8 mouse cellular contexts compared by ENCODE assay signal in the genomic region with DNA sequence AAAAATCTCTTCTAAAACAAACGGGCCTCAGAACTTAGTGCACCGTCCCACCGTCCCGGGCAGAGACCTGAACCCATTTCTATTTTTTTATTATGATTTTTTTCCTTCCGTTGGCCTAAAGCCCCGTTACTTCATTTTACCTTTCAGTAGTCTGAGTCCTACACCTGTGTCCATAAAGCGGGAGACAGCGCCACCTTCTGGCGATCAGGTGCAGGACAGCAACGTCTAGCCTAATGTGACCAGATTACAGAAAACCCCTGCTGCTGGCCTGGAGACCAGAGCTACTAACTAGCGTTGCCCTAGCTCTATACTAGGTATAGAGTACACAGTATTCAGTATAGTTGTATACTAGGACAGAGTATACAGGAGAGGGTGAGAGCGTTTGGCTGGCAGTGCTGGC. TPM values are rescaled to one million over a fixed set of nuclear protein-coding genes. Genes with fewer than 3 reads are reported as not detected.
A peak's percentile ranks its signal among the peaks of the same experiment; 100 is the strongest.
DNase-seq lines count a peak whose midpoint lies in the region; ATAC-seq and TF ChIP-seq lines count a peak whose summit lies in the region.

No protein-coding gene starts in this region.

- peaks cover 18% of the 10 kb centered on the region for H3K27me3 ChIP-seq in hindbrain, postnatal 0 days (ENCODE audit: insufficient read depth, low read length)

- H3K9me3 ChIP-seq in hindbrain, postnatal 0 days (ENCODE audit: low read length), result no peaks in the 10 kb centered on the region

- H3K9ac ChIP-seq in hindbrain, postnatal 0 days (replicated peaks; ENCODE audit: low read length), result no peak overlapping the region

- no peak overlapping the region for H3K4me3 ChIP-seq in gastrocnemius, adult 2 months
- H3K4me3 ChIP-seq in hindbrain, postnatal 0 days (ENCODE audit: low read length), result no peak overlapping the region

- intact Hi-C loops in gastrocnemius, adult 2 months (cut with DNase I), result loop anchor here (1.0 to 5.0 kb wide), 2 partner anchors 116 to 400 kb away; no protein-coding TSS in a partner anchor

- no peak overlapping the region for H3K27ac ChIP-seq in gastrocnemius, adult 2 months
- H3K27ac ChIP-seq in hindbrain, postnatal 0 days, result no peak overlapping the region

- TF ChIP-seq CTCF in gastrocnemius, adult 2 months (IDR thresholded peaks at IDR 0.05), result peak; percentile 96; the same call in 1 of the 2 replicates
- peak; percentile 98 for TF ChIP-seq CTCF in hindbrain, postnatal 0 days (IDR thresholded peaks at IDR 0.05; ENCODE audit: low read depth)

- DNase-seq in adipocyte (ENCODE audit: low spot score), result peak; percentile 83
- DNase-seq in cerebellum, postnatal 4 days (ENCODE audit: low spot score in 2 of 2), result peak; percentile 82 to 90
- peak; percentile 80 for DNase-seq in gastrocnemius, adult 2 months
- DNase-seq in hindbrain, postnatal 0 days (ENCODE audit: low spot score), result peak; percentile 93
- DNase-seq in layer of hippocampus, postnatal 36 days, result peak; percentile 68 to 77
- DNase-seq in right cerebral cortex, postnatal 14 days, result peak; percentile 86
- peak; percentile 85 for DNase-seq in urinary bladder, postnatal 25 days (ENCODE audit: low spot score)

- H3K4me2 ChIP-seq in hindbrain, postnatal 0 days (ENCODE audit: low read depth, low read length), result no peak overlapping the region

- 7% methylated on average over 12 of the region's 12 CpGs for WGBS in hindbrain, postnatal 0 days

- H3K36me3 ChIP-seq in hindbrain, postnatal 0 days (ENCODE audit: insufficient read depth, low read length), result no peaks in the 10 kb centered on the region

- H3K4me1 ChIP-seq in hindbrain, postnatal 0 days (ENCODE audit: insufficient read depth, low read length), result no peaks in the 10 kb centered on the region

- ATAC-seq in hindbrain, postnatal 0 days, result peak; percentile 85
- ATAC-seq in megakaryocyte-erythroid progenitor cell, adult 5-6 weeks (replicated peaks; ENCODE audit: low FRiP score, low TSS enrichment, poor library complexity, severe bottlenecking), result peak; percentile 88; the same call in 1 of the 2 replicates

RNA-seq across cellular contexts. Expression of gene 1700018B08Rik, which starts 30.7 kb away (rescaled TPM):
- not detected for total RNA-seq in gastrocnemius, adult 2 months (2021)
- 1.1 TPM in 1 of 2 replicates, not detected in the other for total RNA-seq in hindbrain, postnatal 0 days (2014; rRNA removed)
- not detected in 2 replicates for polyA plus RNA-seq in hindbrain, postnatal 0 days (2015; fragmentation: Nextera tagmentation; extraction: Ambion mirVana)
- not detected for total RNA-seq in layer of hippocampus, postnatal 36 days (2021)
- not detected in 2 replicates for total RNA-seq in megakaryocyte-erythroid progenitor cell, adult 5-6 weeks (2014; fragmentation: Nextera tagmentation)
- total RNA-seq in megakaryocyte-erythroid progenitor cell, adult 5-6 weeks (2017), result not detected in 2 replicates
